Mouse (Mus musculus) granulocyte monocyte progenitor cell, adult 5-6 weeks (primary cell): ENCODE measurements around the gene March8. TPM values are rescaled to one million over a fixed set of nuclear protein-coding genes. Genes with fewer than 3 reads are reported as not detected.
"Not testable (repeated sequence)": the region's sequence is repeated elsewhere in the genome, so short reads cannot be mapped to it uniquely, and the experiment has no call there.

ENCODE experiments used
- ATAC-seq: replicated peaks from 2 replicates; pipeline ENCODE4 v1.8.0; 2016; ENCODE audit warnings: mild to moderate bottlenecking, moderate TSS enrichment, inconsistent platforms; ENCODE audit not compliant: poor library complexity, severe bottlenecking
- total RNA-seq, 2 experiments: library from RNA; stranded (forward) in 1 of 2; stranded (reverse) in 1 of 2; fragments of 200-712, 200-1000 nt in 1 of 2; fragments of >200 nt in 1 of 2; fragmentation: Nextera tagmentation in 1 of 2; gene quantifications; 2 replicates each; pipeline ENCODE4 v1.2.3; 2014 to 2017

The March8 gene
- total RNA-seq (2014; fragmentation: Nextera tagmentation) (13.4 and 22.4 TPM in 2 replicates), total RNA-seq (2017) (15.9 and 19.3 TPM in 2 replicates)

DNA sequence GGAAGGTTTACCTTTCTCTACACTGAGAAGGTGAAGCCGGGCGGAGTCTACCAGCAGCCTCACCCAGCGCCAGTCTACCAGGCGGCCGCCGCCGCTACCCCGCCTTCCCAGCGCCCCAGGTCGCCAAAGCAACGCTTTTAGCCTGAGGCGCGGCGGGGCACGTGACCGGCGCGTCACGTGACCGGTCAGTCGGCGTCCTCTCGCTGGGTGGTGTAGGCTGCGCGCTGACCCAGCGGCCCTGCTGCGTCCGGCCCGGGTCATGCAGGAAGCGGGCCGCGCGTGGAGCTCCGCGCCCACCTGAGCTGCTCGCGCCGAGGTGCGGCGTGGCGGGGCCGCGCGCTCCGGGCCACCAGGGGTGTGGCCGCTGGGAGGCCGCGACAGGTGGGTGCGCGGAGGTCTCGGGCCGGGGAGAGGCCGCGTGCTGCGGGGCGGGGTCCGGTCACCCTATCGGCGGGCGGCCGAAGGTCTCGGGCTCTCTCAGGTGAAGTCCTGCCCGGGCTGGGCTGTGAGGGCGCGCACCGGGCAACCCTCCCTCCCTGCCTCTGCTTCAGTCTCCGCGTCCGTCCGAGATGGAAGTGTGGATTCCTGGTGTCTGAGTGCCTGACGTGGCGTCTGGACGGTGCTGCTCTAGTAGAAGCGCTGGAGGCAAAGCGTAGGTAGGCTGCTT lies at the start of gene March8:
March8 (plus strand) TSS at position 190 of the 667 bp plus-strand sequence.
- ATAC-seq = peak; percentile 91

DNA sequence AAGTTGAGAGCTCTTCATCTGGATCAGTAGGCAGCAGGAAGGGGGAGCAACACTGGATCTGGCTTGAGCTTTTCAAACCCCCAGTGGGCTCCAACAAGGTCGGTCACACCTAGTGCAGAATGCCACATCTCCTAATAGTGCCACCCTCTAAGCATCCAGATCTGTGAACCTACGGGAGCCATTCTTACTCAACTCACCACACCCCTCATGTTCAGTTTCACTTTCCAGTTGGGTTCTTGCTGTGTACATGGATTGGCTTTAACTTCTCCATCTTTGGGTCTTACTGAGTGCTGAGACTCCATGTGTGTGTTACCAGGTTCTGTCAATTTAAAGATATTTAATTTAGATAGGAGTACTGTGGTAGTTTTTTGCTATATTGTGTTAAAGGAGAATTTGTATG lies 26.4 kb upstream of the March8 start:
- ATAC-seq = peak; percentile 58

DNA sequence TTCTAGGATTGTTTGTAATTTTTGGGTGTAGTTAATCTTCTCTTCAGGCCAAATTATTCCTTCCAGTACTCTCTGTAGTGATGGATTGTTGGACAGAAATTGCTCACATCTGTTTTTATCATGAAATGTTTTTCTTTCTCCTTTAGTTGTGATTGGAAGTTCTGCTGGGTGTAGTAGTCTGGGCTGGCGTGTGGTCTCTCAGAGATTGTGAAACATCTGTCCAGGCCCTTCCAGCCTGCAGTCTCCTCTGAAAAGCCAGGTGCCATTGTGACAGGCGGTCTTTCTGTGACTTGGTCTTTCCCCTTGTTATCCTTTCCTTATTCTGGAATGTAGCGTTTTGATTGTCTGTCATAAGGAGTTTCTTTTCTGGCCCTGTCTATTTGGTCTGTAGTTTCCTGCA lies 18.6 kb upstream of the March8 start:
- ATAC-seq = no peak

DNA sequence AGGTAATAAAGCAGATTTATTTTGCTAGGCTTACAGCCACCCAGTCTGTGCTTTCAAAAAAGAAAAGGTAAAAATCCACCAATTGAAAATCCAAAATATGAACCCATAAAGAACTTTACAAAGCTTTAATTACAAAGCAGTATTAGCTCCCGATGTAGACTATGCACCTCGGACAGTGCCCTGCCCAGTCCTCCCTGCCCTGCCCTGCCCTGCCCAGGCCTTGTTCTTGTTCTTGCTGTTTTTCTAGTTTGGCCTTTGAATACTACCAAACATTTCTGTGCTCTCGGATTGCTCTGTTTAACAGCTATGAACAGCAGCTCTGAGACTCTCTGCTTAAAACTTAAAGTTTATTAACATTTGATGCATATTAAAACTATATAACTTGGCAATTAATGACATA lies 11.2 kb upstream of the March8 start:
- ATAC-seq = no peak

DNA sequence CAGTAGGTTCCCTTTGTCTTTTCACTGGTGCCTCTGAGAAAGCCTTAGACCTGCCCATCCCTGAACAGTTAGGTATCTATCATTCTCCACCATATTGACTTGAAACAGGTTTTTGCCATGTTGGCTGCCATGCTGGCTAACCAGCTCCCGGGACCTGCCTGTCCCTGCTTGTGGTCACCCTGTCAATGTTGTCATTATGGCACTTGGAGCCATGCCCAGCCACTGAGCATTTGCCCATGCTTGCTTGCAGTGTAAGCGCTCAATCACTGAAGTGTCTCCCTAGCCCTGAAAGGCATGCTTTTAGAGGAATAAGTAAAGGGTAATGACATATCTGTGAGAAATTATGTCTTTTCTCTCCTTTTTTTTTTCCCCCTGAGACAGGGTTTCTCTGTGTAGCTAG lies 6.4 kb upstream of the March8 start:
- ATAC-seq = no peak

DNA sequence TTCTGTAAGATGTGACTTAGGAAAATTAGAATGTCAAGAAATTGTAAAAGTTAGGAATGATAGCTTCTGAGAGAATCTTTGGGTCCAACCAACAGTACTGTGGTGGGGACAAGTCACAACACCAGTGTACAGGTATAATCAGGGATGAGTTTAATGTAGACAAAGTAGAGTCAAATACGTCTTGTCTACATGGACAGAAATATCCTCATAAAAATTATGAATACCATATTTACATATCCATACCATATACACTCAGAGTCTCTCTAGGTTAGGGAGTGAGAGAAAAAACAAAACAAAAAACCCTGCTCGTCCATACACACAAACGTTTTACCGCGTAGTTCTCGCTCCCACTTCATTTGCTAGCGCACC lies 374 bp upstream of the March8 start:
- peak; percentile 5; the same call in 1 of the 2 replicates for ATAC-seq

DNA sequence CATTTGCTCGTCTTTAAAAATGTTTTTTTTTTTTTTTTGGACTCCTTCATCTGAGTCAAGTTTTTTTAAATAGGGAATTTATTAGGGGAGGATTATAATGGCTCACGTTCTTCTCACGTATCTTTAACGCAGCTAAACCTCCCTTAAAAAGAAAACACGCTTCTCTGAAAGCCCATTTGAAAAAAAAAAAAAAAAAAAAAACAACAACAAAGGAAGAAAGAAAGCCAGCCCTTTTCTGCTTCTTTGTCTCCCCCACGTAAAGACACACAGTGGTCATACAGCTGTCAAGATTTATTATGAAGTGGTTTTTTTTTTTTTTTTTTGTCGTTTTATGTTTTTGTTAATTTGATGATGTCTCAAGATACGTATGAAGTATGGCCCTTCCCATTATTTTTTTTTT lies 696 bp downstream of the March8 start:
- ATAC-seq = no peak

DNA sequence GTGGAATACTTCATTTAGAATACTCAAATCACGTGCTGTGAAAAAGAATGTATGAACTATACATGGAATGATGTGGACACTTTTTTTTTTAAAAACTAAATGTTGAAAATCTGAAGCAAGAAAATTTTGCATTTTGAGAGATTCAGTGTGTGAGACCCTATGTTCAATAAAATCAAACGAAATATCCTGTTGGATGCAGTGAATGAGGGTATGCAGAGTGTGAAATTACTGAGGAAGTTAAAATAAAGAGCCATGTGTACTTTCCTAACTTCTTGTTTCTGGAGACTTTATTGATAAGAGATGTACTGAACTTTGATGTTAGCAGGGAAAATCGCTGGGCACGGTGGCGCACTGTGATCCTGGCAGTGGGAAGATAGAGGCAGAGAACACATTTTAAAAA lies 1.3 kb downstream of the March8 start:
- ATAC-seq = no peak

DNA sequence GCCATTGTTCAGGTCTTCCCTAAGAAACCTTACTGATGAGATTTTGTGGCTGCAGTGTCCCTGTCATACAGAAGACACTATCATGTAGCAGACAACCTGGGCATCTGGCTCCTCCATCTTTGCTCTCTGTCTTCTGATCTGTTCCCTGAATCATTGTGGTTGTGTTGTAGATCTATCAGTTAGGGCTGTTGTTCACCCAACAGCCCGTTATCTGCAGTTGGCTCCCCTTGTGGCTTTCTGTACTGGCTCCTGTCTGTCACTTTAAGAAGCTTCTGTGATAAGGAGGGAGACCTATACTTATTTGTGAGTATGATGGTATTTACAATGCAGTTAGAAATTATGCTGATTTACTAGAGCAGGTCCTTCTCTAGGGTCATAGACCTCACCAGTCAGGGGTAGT lies 2.7 kb downstream of the March8 start:
- no peak for ATAC-seq

DNA sequence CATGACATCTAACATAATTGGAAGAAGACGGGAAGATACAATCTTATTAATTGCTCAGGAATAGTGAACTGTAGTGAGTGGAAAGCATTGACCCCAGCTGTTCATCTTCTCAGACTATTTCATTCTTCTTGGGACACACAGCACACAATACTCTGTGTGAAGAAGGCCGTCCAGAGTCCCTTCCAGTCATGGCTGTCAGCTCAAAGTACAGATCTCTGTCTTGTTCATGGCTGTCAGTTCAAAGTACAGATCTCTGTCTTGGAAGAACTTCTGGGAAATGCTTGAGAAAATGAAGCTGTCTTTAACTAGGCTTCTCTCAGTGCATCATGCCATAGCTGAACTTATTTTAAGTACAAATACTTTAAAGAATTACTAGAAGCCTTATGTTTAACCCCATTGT lies 10.1 kb downstream of the March8 start:
- ATAC-seq = no peak

DNA sequence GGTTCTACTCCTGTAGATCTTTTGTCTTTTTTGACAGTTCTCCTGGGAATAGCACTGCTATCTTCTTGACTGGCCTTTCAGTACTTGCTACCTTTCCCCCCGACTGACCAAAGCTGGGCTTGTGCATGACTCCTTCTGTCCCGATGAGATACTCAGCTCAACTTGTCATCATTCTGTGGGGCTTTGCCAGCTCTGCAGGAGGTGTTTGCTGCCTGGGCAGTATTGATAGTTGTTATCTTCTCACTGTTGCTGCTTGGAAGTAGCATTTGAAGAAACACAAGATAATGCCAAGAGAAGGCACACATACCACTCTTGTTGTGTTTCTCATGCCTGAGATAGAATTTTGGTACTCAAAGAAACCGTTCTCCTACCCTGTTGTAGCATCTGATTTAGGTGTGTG lies 12.2 kb downstream of the March8 start:
- no peak for ATAC-seq

DNA sequence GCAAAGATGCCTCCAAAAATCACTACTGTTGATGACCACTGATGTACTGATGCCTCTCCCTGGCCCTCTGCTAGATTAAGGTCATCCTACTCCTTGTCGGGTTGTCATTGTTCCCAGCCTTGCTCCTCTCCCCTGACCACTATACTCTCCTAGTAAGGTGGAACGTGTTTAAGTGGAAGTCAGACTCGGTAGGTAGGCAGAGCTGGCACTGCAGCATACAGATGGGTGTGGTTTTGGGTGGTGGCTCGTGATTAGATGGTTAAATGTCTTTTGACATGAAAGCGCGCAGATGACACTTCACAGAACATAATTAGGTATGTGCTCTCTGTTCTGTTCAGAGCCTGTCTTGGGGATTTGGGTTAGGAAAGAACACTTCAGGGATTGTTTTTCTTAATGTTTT lies 12.8 kb downstream of the March8 start:
- no peak for ATAC-seq

DNA sequence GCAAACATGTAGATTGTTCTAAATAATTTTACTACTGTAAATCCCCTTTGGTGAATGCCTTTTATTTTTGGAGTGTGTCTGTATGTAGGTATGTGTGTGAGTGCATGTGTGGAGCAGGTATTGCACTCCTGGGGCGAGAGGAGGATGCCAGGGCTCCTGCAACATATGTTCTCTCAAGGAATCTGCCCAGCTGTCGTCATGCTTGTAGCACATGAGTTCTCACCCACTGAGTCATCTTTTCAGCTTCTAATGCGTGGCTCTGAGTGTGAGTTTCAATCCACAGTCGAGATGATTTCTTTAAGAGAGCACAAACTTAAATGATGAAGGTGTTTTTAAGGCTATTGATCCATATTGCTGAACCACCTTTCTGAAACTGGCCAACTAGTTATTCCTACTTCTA lies 13.7 kb downstream of the March8 start:
- ATAC-seq = no peak

DNA sequence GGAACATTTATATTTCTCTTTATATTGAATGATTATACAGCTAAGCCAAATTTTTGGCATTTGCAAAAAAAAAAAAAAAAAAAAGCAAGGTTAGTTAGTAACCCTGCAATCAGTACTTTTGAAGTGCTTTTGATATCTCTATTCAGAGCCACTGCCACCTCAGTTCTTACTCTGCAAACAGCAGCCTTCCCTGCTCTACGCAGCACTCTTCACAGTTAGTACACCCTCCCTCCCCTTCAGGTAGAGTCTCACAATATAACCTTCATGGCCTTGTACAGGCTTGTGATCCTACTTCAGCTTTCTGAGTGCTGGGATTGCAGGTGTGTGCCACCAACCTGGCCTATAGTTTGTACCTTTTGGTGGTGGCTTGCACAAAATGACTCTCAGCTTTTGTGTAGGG lies 15.6 kb downstream of the March8 start:
- no peak for ATAC-seq

DNA sequence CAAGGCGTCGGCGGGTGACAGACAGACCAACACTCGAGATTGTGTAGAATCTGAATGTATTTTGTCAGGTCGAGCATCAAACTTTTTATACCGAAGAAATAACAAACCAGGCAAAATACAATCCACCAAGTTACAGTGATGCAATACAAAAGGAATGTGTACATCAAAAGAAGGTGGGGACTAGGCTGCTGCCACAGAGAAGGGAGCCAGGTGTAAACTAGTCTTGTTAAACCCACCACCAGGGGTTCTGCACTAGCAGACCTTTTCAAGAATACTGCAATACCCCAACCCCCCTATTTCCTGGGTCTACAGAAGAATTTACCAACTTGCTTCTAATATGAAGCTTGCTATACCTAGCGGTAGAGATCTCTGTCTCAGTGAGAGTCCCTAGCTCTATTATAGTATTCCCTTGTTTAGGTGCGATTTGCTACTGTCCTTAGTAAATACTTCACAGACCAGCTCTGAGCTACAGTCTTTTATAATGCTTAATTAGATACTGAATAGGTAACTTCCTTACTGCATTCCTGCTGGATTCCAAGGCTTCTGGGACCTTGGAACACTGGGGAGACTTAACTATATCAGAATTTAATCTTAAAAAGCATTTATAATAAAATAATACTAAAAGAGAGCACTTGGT lies 18.6 kb downstream of the March8 start:
- not testable (repeated sequence) for ATAC-seq

DNA sequence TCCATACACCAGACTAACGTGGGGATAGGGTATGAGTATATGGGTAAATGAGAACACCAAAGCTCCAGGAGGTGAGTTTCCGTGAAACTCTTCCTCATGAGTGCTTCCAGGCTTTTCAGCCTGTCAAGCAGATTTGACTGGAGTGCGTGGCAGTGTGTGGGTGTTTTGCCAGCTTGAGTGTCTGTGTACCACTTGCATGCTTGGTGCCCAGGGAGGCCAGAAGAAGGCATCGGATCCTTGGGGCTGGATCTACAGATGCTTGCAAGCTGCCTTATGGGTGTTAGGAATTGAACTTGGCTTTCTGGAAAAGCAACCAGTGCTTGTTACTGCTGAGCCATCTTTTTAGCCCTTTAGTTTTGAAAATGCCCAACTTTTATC lies 19.1 kb downstream of the March8 start:
- no peak for ATAC-seq

DNA sequence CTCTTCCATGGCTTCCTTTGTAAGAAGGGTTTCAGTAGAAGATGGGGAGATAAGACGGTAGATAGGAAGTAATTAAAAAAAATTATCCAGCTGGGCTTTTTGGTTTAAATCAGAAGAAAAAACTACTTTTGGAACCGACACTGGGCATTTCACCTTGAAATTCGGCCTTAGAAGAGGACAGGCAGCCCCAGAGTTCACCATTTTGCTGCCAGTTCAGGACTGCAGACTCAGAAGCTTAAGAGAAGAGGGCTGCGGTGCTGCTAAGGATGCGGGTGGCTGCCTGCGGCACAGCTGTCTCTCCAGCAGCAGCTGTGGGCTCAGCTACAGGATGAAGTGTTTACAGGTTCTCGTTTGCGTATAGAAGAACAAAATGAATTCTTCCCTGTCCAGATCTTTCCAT lies 20.2 kb downstream of the March8 start:
- no peak for ATAC-seq

DNA sequence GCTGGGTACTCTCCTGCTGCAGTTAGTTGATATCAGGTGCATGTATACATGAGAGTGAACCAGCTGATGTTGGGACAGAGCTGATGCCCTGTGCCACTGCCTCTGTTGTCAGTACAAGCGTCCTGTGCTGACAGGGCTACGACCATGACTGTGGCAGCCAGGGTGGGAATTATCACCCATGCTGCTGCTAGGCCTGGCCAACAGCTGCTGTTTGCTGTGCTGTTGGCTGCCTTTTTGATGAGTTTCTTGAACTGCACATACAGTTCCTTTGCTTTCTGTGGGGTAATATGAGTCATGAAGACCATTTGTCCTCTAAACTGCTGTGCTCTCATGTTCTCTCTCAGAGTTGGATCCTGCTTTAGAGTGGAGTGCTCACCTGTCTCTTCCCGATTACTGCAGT lies 21.4 kb downstream of the March8 start:
- ATAC-seq = no peak

DNA sequence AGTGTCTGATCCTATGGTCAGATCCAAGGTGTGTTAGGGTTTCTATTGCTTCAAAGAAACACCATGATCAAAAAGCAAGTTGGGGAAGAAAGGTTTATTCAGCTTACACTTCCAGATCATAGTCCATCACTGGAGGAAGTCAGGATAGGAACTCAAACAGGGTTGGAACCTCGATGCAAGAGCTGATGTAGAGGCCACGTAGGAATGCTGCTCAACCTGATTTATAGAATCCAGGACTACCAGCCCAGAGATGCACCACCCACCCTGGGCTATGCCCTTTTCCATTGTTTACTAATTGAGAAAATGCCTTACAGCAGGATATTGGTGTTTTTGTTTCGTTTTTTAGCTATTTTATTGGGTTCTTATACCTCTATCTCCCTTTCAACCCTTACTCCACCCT lies 23.6 kb downstream of the March8 start:
- ATAC-seq = no peak

DNA sequence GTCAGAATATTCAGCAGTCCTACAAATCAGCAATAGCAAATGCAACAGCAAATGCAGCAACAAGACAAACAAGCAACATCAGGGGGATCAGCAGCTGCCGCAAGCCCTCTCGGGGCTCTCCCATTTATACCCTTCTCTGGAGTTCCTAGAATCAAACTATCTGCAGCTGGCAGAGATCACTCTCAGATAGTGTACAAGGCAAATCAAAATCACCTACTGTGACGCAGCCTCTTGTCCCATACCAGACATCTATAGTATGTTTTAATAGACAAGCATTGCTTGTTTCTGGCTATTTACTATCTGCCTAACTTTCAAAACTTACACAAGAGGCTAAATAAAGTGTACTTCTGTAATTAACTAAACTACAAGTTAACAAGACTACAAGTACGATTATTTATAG lies 24.2 kb downstream of the March8 start:
- ATAC-seq = no peak

DNA sequence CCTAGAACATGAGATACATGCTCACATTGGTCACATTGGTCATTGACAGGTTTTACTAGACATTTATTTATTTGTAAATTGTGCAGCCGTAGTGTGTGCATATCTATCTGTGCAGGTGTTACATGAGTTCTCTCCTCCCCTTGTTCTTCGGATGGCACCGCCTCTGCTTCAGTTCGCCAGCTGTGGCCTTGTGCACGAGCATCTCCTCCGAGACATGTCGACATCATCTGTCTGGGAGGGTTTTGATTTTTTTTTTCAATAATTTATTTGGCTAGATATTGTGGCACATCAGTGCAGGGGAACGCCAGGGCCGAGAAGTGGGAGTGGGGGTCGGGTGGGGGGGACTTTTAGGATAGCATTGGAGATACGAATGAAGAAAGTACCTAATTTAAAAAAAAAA lies 30.1 kb downstream of the March8 start:
- ATAC-seq = no peak

DNA sequence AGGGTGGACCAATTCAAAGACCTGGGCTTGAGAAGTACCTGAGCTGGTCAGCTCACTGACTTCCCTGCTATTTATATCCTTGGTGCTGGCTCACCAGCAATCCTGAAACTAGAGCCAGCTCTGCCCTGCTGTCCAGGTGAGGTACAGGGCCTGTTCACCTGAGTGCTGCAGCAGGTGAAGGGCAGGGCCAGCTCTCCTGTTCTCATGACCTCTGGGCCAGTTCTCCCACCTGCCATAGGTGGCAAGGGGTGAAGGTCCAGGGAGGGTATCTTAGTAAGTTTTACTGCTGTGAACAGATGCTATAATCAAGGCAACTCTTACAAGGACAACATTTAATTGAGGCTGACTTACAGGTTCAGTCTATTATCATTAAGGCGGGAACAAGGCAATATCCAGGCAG lies 32.0 kb downstream of the March8 start:
- ATAC-seq = no peak
